Mouse (Mus musculus) MEL (cell line): ENCODE data around the gene Rad51b.

ENCODE experiments used
- CTCF ChIP-seq, 3 experiments: IDR thresholded peaks in 2 of 3; conservative IDR thresholded peaks in 1 of 3; 2 replicates each; pipeline ENCODE4 v1.5.1; 2011 to 2012; ENCODE audit warnings: low read length in 3 of 3, low read depth in 2 of 3, mild to moderate bottlenecking in 2 of 3, improper control_type of control experiment in 1 of 3, inconsistent platforms in 1 of 3, mixed read lengths in 1 of 3, moderate library complexity in 1 of 3; ENCODE audit not compliant: control insufficient read depth in 1 of 3, insufficient read depth in 1 of 3, poor library complexity in 1 of 3, severe bottlenecking in 1 of 3
- MYC ChIP-seq: IDR thresholded peaks from 2 replicates; pipeline ENCODE4 v1.6.1; 2011; ENCODE audit warnings: low read depth, mild to moderate bottlenecking, low read length, improper control_type of control experiment, moderate library complexity
- POLR2A ChIP-seq, 2 experiments: IDR thresholded peaks; 2 replicates each; pipeline ENCODE4 v1.6.1; 2011 to 2012; ENCODE audit warnings: low read length in 2 of 2, mild to moderate bottlenecking in 2 of 2, control low read depth in 1 of 2, improper control_type of control experiment in 1 of 2, low read depth in 1 of 2, moderate library complexity in 1 of 2; ENCODE audit not compliant: control insufficient read depth in 1 of 2, insufficient read depth in 1 of 2, poor library complexity in 1 of 2

DNA sequence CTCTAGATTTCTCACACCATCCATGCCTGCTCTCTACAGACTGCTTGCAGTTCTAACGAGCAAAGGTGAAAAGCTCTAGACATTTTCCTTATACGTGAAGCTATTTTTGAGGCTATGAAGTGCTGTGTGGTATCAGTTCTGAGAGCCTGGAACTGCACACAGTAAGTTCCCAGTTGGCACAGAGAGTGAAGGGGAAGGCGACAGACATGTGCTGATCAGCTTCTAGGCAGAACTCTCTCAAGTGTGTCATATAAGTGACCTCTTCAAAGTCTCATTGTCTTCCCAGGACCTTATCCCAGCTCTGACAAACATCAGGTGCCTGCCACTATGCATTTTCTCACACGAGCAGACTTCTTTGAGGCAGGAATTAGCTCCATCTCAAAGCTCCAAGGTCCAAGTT, 530.7 kb downstream of the Rad51b start:
- TF ChIP-seq POLR2A (IDR thresholded peaks at IDR 0.05; ENCODE audit: control insufficient read depth in 1 of 2, insufficient read depth in 1 of 2, low read depth in 1 of 2, low read length in 2 of 2, poor library complexity in 1 of 2) (no peak), CTCF (IDR thresholded peaks at IDR 0.05 in 2 of 3, conservative IDR thresholded peaks at IDR 0.05 in 1 of 3; ENCODE audit: control insufficient read depth in 1 of 3, insufficient read depth in 1 of 3, low read depth in 2 of 3, low read length in 3 of 3, poor library complexity in 1 of 3, severe bottlenecking in 1 of 3) (no peak), MYC (no peak)
